Mouse (Mus musculus) left cerebral cortex, adult 11 months (tissue): ENCODE measurements around the gene Iqcn.

Experiments
- DNase-seq: peaks from one replicate; pipeline ENCODE4 v3.0.0; 2022; ENCODE audit warnings: low spot score

Gene Iqcn

DNA sequence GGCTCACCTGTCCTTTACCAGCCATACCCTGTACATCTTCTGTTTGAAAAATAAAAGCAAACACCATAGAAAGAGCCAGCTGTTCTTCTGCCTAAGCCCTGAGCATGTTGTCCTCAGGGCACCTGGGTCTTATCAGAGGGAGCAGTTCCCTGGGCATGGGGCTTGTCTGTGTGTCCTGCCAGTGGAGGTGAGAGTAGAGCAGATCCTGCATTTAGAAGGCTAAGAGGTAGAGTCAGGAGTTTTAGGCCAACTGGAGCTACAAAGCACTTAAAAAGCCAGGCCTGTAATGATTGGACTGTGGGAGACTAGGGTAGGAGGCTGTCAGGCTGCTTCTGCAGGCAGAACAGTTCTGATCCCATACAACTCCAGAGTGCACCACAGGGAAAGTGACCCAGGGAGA lies 24.6 kb upstream of the Iqcn start:
- no peak for DNase-seq

DNA sequence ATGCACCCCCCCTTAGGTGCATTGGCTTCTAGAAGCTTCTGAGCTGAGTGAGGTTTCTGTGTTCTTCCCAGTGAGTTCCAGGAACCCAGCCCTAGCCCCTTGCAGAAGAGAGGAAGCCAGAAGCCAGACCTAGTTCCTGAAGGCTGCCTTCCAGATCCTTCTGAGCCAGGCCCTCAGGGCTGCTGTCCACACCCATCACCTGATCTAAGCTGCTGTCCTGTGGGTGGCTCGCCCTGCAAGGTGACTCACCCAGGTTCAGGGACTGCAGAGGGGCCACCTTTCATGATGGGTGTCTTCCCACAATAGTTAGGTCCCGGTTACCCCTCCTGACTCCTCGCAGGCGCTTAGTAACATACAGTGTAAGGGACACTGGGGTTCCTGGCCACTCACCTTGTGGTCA lies 23.9 kb upstream of the Iqcn start:
- no peak for DNase-seq

GRCm38 (mm10) chr8:70680039-70680438 lies 23.2 kb upstream of the Iqcn start:
- no peak for DNase-seq

DNA sequence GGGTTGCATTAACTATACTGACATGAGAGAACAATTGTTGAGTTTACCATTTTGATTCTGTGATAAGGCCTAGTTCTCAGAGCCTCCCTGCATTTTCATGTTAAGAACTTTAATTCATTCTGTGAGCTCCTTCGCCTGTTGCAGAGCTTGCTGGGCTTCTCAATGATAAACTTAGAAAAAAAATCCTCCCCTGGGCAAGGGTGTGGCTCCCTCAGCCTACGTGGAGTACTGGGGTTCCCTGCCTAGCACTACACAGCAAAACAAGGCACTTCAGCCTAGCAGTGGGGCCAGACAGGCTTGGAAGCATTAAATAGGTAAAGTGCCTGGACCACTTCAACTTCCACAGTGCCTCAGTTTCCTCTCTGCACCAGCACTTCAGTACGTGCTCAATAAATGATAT lies 21.8 kb upstream of the Iqcn start:
- DNase-seq, result no peak

- no peak for DNase-seq
These were observed 21.1 kb upstream of the Iqcn start for GRCm38 (mm10) chr8:70682193-70682592.

DNA sequence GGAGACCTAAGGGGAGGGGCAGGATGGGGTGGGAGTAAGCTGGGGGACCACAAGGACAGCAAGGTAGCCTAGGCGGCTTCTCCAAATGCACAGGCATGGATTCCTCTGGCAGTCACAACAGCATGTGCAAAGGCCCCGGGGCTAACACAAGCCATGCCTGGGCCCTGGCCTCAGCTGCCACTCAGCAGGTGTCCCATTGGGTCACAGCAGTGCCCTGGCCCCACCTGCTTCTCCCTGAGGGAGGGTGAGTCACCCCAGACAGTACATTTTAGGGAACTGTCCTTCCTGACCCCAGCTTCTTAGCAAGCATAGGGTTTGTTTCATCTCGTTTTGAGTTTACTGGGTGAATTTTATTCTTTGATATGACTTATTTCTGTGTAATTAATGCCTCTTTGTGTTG lies 20.6 kb upstream of the Iqcn start:
- DNase-seq, result no peak

DNA sequence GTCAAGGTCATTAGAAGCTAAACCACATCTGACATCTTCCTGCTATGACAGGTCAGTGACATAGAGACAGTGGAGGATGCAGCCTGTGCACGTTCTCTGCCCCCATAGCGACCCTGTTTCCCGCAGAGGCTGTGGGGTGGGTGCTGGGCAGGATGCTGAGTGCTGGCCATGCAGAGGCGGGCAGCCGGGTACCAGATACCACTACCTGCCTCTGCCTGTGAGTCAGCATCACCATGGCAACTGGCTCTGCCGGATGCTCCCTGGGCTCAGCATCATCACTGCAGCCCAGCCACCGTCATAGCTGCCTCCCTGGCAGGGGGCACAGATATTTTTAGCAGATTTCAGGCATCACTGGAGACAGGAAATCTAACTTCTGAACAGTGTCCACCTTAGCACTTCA lies 19.0 kb upstream of the Iqcn start:
- peak; percentile 82 for DNase-seq

DNA sequence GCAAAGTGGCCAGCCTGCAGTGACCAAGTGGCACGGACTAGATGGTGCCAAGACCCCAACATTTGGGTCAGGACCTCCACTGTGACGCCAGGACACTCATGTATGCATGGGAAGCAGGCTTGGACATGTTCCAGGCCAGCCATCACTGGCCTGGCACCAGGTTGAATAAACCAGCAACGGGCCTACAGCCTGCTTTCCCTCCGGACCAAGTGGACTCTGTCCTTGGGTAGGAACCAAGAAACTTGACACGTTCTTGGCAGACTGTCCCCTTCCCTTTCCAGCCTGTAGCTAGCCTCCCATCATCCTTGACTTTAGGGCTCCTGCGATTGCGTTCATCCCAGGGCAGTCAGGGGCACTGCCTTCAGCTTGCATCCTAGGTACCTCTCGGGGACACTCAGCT lies 15.7 kb upstream of the Iqcn start:
- DNase-seq, result no peak

- DNase-seq, result no peak
These were observed 15.1 kb upstream of the Iqcn start for GRCm38 (mm10) chr8:70688136-70688535.

- DNase-seq, result no peak
These were observed 13.3 kb upstream of the Iqcn start for GRCm38 (mm10) chr8:70689892-70690390.

- no peak for DNase-seq
These were observed 12.0 kb upstream of the Iqcn start for GRCm38 (mm10) chr8:70691230-70691629.

DNA sequence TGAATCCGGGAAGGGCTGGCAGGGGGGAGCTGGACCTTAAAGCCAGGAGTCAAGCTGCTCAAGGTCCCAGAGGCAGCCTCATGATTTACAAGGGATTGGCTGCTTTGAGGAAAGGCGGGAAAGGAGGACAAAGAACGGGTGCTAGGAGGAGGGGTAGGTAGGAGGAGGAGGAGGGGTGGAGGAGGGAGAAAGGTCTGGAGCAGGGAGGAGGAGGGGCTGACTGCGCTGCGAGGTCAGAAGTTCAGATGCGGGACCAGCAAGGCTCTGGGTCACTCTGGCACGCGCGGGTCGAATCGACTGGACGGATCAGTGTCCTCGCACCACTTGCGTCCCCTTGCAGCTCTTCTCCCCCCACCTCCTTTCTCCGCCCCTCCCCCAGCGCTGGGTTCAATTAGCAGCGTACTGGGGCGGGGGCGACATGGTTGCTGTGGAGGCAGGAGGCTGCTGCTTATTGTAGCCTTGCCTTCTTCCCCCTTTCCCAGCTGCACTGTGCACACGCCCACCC lies 11.5 kb upstream of the Iqcn start:
- no peak for DNase-seq

DNA sequence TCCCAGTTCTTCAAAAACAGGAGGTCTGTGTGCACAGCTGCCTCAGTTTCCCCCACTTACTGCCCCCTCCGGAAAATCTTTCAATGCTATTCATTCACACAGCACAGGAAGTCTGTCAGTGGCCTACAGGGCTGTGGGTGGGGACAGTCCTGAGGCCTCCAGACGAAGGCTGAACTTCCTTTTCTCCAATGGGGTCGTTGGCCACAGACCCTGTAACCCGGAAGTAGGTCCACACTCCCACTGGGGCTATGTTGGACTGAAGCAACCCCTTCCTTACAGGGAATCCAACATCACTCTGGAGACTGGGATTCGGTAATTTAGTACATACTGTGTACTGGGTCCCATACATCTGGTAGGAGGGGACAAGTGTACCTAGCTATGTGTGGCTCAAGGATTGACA lies 9.6 kb upstream of the Iqcn start:
- no peak for DNase-seq

DNA sequence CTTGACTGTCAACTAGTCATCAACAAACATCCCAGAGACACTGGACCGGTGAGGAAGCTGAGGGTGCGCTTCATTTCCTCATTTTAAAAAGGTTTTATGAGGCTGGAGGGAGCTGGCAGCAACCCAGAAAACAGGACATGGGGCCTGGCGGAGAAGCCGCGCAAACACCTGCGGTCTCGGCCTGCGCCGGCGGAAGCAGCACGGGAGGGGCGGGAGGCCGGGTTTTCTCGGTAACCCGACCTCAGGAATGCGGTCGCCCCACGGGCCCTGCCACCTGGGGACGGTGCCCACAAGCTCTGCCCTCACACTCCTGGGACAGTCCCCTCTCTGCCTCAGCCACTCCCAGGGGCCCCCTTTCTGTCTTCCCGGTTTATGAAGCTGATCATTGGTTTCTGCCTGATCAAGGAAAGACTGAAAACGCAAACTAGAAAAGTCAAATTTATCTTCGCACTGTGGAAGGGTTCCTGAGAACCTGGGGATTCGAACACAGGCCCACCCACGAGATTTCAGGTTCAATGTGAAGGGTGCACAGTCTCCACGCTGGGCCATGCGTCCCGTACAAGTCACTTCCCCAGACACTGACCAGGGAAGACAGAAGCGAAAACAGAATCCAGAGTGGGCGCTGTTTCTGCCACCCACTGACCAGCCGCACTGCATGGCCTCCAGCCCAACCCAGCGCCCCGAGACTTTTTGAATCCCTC lies 7.8 kb upstream of the Iqcn start:
- DNase-seq, result no peak

GRCm38 (mm10) chr8:70696019-70696885 lies 7.0 kb upstream of the Iqcn start:
- no peak for DNase-seq

DNA sequence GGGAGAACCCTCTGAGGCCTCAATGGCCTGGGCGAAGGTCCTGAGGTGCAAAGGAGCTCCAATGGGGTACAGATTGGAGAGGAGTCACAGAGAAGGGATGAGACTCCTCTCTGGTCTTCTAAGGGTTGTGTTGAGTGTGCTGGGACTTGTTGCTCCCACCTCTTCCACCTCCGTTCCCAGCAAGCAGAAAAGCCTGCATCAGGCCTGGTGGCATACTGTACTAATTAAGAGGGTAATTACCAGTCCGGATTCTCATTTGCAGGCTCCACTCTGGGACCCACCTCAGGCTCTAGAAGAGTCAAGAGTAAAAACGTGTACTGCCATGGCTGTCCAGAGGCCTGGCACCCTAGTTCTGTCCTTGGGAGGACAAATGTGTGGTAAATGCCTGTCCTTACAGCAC lies 6.3 kb upstream of the Iqcn start:
- DNase-seq, result no peak

- no peak for DNase-seq
These were observed 5.6 kb upstream of the Iqcn start for GRCm38 (mm10) chr8:70697366-70698250.

DNA sequence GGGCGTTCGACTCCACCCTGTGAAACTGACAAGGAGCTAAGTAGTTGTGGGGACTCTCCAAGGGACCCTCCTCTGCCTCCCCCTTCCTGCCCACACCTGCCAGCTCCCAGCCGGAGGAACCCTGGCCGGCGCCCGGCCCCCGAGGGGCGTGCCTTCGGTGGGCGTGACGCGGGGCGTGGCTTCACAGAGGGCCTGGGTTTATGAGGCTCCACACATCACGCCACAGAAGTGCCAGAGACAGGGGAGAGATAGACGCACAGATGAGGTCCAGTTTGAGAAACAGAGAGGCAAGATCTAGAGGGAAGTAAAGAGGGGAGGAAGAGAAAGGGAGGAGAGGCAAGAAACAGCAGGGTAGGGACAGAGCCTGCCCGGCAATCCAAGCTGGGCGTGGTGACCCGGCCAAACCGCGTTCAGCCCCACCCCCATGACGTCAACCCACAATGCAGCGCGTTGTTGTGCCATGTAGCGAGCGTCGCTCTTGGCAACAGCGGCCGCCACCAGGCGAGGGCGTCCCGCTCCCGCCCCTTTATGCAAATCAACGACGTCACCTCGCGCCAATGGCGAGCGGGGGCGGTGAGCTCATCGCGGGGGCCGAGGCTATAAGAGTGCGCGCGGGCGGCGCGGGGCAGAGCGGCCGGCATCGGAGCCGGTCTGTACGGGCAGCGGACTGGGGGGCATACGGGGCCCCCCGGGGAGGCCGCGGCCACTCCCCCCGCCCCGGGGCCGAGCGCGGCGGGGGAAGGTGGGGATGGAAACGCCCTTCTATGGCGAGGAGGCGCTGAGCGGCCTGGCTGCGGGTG lies 4.7 kb upstream of the Iqcn start, which contains the start of gene Jund:
Gene Jund, plus strand, starts transcription at position 640 of the 800 bp plus-strand sequence.
- DNase-seq, result peak; percentile 98

DNA sequence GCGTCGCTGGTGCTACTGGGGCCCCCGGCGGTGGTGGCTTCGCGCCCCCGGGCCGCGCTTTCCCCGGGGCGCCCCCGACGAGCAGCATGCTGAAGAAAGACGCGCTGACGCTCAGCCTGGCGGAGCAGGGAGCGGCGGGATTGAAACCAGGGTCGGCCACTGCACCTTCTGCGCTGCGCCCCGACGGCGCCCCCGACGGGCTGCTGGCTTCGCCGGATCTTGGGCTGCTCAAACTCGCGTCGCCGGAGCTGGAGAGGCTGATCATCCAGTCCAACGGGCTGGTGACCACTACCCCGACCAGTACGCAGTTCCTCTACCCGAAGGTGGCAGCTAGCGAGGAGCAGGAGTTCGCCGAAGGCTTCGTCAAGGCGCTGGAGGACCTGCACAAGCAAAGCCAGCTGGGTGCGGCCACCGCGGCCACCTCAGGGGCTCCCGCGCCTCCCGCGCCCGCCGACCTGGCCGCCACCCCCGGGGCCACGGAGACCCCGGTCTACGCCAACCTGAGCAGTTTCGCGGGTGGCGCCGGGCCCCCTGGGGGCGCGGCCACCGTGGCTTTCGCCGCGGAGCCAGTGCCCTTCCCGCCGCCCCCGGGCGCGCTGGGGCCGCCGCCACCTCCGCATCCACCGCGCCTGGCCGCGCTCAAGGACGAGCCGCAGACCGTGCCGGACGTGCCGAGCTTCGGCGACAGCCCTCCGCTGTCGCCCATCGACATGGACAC lies 4.0 kb upstream of the Iqcn start:
- DNase-seq, result no peak

DNA sequence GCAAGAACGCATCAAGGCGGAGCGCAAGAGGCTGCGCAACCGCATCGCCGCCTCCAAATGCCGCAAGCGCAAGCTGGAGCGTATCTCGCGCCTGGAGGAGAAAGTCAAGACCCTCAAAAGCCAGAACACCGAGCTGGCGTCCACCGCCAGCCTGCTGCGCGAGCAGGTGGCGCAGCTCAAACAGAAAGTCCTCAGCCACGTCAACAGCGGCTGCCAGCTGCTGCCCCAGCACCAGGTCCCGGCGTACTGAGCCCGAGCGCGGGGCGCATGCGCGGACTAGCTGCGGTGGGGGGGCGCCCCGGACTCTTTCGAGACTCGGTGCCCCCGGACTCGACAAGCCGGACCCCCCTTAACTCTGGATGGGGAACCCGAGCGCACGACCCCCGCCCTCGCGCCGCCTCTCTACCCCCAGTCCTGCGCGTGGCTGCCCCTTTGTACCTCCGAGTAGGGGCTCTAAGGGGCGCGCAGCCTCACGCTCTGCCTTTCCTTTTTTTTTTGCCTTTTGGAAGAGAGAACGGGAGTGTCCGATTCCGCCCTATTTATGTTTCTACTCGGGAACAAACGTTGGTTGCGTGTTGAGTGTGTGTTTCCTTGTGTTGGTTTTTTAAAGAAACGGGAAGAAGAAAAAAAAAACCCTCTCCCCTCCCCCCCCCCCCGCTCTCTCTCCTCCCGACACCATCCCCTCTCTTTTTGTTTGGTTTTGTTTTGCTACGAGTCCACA lies 3.3 kb upstream of the Iqcn start:
- peak; percentile 80 for DNase-seq
